Mouse (Mus musculus) forebrain, embryonic 12.5 days (tissue): ENCODE measurements at regions not wholly inside any gene's neighbourhood (a gene's known extent, or its start where the extent isn't known, plus 50 kb on each side); places are given as distances from the start of the nearest gene placed in this dataset.

ENCODE experiments used
- ATAC-seq: fragments of 200-750 bp; cut with Nextera tagmentation; 2 replicates; pipeline ENCODE4 v1.8.0; 2017; ENCODE audit warnings: moderate TSS enrichment; ENCODE audit not compliant: low FRiP score
- H3K27ac ChIP-seq: fragments of 300-500 bp; sonication (generic); 2 replicates; pipeline ENCODE4 v1.5.1; 2016; ENCODE audit warnings: mild to moderate bottlenecking
- H3K27me3 ChIP-seq: fragments of 300-500 bp; sonication (generic); 2 replicates; pipeline ENCODE4 v1.6.1; 2016; ENCODE audit warnings: mild to moderate bottlenecking
- H3K36me3 ChIP-seq: fragments of 300-500 bp; sonication (generic); replicated peaks from 2 replicates; pipeline ENCODE4 v1.6.1; 2016; ENCODE audit warnings: mild to moderate bottlenecking
- H3K4me1 ChIP-seq: fragments of 300-500 bp; sonication (generic); 2 replicates; pipeline ENCODE4 v1.6.1; 2016
- H3K4me2 ChIP-seq: fragments of 300-500 bp; sonication (generic); 2 replicates; pipeline ENCODE4 v1.6.1; 2016; ENCODE audit warnings: mild to moderate bottlenecking, moderate library complexity
- H3K4me3 ChIP-seq: fragments of 300-500 bp; sonication (generic); replicated peaks from 2 replicates; pipeline ENCODE4 v1.5.1; 2016; ENCODE audit warnings: mild to moderate bottlenecking
- H3K9ac ChIP-seq: fragments of 300-500 bp; sonication (generic); 2 replicates; pipeline ENCODE4 v1.6.1; 2016; ENCODE audit warnings: mild to moderate bottlenecking
- H3K9me3 ChIP-seq: fragments of 300-500 bp; sonication (generic); 2 replicates; pipeline ENCODE4 v1.6.1; 2016
- WGBS: fragments of 180-500 bp; shearing (Covaris S2); methylation state at CpG from one replicate; pipeline ENCODE4 v1.1.7; 2016; 5-methylcytosine and 5-hydroxymethylcytosine counted together

DNA sequence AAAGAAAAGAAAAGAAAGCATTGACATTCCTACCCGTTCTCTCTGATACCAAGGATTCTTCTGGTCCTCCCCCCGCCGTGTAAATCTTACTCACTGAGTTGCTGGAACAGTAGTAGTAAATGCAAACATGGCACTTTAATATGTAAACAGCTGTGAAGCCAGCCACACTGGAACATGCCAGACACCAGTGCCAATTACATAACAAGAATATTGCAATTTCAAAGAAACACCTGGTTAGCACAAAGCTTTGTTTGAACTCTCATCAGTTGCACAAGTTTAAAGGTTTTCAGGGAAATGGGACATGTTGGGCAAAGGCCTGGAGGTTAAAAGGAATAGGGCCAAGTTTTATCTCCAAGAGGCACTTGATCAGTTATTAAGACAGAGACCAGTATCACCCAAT, 333.2 kb upstream of the Onecut1 start:
- H3K36me3 ChIP-seq, result no peaks in the 10 kb centered on the region
- H3K27me3 ChIP-seq, result no peaks in the 10 kb centered on the region; the same call in 1 of the 2 replicates
- no peak overlapping the region for H3K4me2 ChIP-seq
- H3K27ac ChIP-seq, result no peak overlapping the region
- H3K4me1 ChIP-seq, result peaks cover 6% of the 10 kb centered on the region
- H3K9me3 ChIP-seq, result no peaks in the 10 kb centered on the region
- H3K9ac ChIP-seq, result no peak overlapping the region
- no peak for ATAC-seq
- no peak overlapping the region for H3K4me3 ChIP-seq
- 88% methylated on average over 3 of the region's 3 CpGs for WGBS

DNA sequence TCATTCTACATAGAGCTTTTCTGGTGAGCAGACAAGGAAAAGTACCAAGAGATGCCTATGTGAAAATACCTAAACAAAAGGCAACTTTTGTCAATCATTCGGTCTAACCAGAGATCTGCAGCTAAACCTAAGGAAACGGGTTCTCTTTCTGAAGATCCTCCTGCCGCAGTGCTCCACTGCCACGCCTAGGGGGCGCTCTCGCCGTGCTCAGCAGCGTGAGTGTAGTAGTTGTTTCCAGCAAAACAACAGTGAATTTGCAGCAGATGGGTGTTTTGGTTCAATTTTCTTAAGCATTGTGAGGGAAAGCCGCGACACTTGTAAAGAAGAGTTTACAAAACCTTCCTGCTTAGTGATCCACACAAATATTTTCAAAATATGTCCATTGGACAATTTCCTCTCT, 331.4 kb upstream of the Onecut1 start:
- Histone ChIP-seq H3K4me1 (peaks cover 6% of the 10 kb centered on the region), H3K4me2 (0 out of 2 replicates have a peak overlapping the region, but pooled peaks have one; percentile 2), H3K27me3 (no peaks in the 10 kb centered on the region; the same call in 1 of the 2 replicates), H3K9me3 (no peaks in the 10 kb centered on the region), H3K27ac (no peak overlapping the region), H3K9ac (no peak overlapping the region), H3K36me3 (no peaks in the 10 kb centered on the region), H3K4me3 (no peak overlapping the region)
- WGBS, result 10% methylated on average over 10 of the region's 10 CpGs
- no peak for ATAC-seq

DNA sequence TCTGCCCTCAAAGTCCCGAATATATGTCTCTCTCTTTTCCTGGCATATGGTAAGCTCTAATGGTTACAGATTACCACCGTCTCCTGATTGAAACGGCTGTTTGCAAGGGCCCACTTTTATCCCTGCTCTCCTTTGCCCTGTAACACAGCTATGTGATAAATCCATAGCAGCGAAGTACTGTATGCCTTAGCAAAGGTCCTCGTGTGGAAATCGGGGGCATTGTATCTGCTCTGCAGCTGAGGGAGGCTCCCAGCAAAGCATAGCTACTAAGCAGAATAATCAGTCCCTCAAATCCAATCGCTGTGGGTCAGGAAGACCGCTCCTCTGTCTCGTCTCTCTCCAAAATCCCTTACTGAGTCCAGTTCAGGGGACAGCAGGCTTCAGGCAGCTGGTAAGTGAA, 331.0 kb upstream of the Onecut1 start:
- no peaks in the 10 kb centered on the region for H3K36me3 ChIP-seq
- peaks cover 6% of the 10 kb centered on the region for H3K4me1 ChIP-seq
- 0 out of 2 replicates have a peak overlapping the region, but pooled peaks have one; percentile 2 for H3K4me2 ChIP-seq
- ATAC-seq, result peak; percentile 51; the same call in 1 of the 2 replicates
- WGBS, result 41% methylated on average over 9 of the region's 9 CpGs
- H3K27me3 ChIP-seq, result no peaks in the 10 kb centered on the region; the same call in 1 of the 2 replicates
- H3K9me3 ChIP-seq, result no peaks in the 10 kb centered on the region
- no peak overlapping the region for H3K9ac ChIP-seq
- H3K4me3 ChIP-seq, result no peak overlapping the region
- no peak overlapping the region for H3K27ac ChIP-seq

DNA sequence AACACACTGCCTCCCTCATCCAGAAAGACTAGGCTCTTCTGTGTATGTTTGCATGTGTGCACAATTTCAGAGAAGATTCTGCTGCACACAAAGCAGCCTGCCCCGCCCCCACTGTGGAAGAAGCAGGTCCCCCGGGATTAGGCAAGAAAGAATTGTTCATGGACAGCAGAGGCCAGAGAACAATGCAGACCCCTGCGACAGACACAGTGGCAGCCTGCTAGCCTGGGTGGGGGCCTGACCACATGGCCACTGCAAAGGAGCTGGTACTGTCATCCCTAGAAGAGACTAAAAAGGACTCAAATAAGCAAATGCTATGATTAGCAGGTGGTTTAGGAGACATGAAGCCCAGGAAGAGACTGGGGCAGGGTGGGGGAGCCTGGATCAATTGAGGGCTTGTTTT, 329.7 kb upstream of the Onecut1 start:
- ATAC-seq, result peak; percentile 58; the same call in 1 of the 2 replicates
- no peaks in the 10 kb centered on the region for H3K9me3 ChIP-seq
- no peak overlapping the region for H3K27ac ChIP-seq
- H3K4me3 ChIP-seq, result no peak overlapping the region
- H3K4me2 ChIP-seq, result no peak overlapping the region
- H3K9ac ChIP-seq, result no peak overlapping the region
- no peaks in the 10 kb centered on the region for H3K36me3 ChIP-seq
- 17% methylated on average over 3 of the region's 3 CpGs for WGBS
- no peaks in the 10 kb centered on the region for H3K27me3 ChIP-seq
- H3K4me1 ChIP-seq, result peaks cover 6% of the 10 kb centered on the region

DNA sequence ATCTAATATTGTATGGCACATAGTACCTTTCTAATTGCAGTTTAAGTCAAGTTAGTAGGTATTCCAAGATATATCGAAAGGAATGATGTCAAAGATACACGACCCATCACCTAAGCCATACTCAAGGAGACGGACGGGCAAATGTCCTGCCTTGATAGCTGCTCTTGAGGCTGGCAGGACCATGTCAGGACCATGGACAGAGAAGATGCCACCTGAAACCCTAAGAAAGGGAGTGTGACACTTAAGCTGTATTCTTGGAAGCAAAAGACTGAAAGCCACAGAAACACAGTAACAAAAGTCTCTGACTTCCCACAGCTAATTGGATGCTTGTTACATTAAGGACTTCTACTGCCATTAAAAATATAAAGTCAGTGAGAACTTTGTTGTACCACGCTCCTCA, 326.7 kb upstream of the Onecut1 start:
- H3K9ac ChIP-seq, result no peak overlapping the region
- no peak overlapping the region for H3K4me2 ChIP-seq
- H3K4me3 ChIP-seq, result no peak overlapping the region
- no peak overlapping the region for H3K27ac ChIP-seq
- no peaks in the 10 kb centered on the region for H3K36me3 ChIP-seq
- peaks cover 6% of the 10 kb centered on the region for H3K4me1 ChIP-seq
- H3K27me3 ChIP-seq, result no peaks in the 10 kb centered on the region
- WGBS, result 80% methylated on average over 5 of the region's 5 CpGs
- ATAC-seq, result no peak
- H3K9me3 ChIP-seq, result no peaks in the 10 kb centered on the region

DNA sequence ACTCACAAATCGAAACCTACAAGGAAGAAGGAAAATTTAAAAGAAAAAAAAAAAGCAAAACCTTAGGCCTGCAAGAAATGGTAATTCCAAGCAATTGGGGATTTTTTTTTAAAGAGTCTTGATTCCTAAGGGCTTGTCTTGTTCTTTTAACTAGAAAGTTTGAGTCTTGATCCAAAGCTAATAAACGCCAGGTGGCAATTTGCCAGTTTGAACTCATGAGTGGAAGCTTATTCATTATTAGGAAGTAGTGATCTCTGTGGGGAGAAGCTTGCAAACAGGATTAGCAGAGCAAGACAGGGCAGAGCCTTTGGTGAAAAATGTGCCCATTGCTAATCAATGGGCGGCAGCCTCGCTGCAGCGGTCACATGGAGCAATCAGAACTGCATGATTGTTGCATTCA, 305.6 kb upstream of the Onecut1 start:
- H3K4me1 ChIP-seq, result 0 out of 2 replicates have a peak, but pooled peaks cover 4% of the 10 kb centered on the region
- no peak overlapping the region for H3K27ac ChIP-seq
- ATAC-seq, result no peak
- no peaks in the 10 kb centered on the region for H3K36me3 ChIP-seq
- no peak overlapping the region for H3K9ac ChIP-seq
- no peaks in the 10 kb centered on the region for H3K9me3 ChIP-seq
- WGBS, result 53% methylated on average over 5 of the region's 5 CpGs
- no peak overlapping the region for H3K4me3 ChIP-seq
- H3K27me3 ChIP-seq, result no peaks in the 10 kb centered on the region
- H3K4me2 ChIP-seq, result no peak overlapping the region

DNA sequence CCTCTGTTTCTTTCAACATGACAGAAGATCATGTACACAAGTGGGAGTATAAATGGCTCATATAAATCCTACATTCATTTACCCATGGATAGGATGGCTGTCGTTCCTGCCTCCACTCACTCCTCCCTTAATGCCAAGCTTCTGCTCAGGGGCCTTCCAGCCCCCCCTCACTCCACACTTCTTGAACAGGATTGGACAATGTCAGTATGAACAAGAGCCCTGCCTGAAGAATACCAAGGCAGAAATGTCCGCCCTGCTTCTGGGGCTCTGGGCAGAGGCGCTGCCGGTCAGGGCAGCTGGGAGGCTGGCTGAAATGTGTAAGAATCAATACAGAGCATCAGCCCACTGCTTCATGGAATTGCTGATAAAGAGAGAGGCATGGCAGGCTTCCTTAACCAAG, 269.0 kb upstream of the Onecut1 start:
- H3K4me2 ChIP-seq, result no peak overlapping the region
- WGBS, result 81% methylated on average over 4 of the region's 4 CpGs

DNA sequence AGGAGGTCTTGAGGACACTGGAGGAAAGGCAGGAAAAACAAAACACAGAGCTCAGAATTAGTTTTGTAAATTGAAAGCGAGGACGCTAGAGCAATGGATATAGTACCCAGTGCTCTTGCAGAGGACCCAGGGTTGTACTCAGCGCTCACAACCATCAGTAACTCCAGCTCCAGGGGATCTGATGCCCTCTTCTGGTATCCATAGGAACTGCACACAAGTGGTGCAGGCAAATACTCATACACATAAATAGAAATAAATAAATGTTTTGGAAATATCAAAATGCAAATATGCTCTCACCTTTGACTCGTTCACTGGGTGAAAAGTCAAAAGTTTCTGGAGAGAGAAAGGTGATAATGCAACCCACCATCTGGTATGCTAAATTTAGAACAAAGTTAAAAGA, 267.8 kb upstream of the Onecut1 start:
- Histone ChIP-seq H3K9ac (no peak overlapping the region), H3K9me3 (no peaks in the 10 kb centered on the region), H3K27ac (no peak overlapping the region), H3K36me3 (no peaks in the 10 kb centered on the region), H3K4me1 (no peaks in the 10 kb centered on the region), H3K27me3 (no peaks in the 10 kb centered on the region), H3K4me2 (no peak overlapping the region), H3K4me3 (no peak overlapping the region)
- no peak; the same call in 1 of the 2 replicates for ATAC-seq
- 90% methylated on average over 4 of the region's 4 CpGs for WGBS

More for the DNA sequence above, 269.0 kb upstream of the Onecut1 start:
- Histone ChIP-seq H3K9ac (no peak overlapping the region), H3K36me3 (no peaks in the 10 kb centered on the region), H3K27me3 (no peaks in the 10 kb centered on the region), H3K4me3 (no peak overlapping the region), H3K4me1 (no peaks in the 10 kb centered on the region), H3K9me3 (no peaks in the 10 kb centered on the region), H3K27ac (no peak overlapping the region)
- ATAC-seq, result peak; percentile 55; the same call in 1 of the 2 replicates

DNA sequence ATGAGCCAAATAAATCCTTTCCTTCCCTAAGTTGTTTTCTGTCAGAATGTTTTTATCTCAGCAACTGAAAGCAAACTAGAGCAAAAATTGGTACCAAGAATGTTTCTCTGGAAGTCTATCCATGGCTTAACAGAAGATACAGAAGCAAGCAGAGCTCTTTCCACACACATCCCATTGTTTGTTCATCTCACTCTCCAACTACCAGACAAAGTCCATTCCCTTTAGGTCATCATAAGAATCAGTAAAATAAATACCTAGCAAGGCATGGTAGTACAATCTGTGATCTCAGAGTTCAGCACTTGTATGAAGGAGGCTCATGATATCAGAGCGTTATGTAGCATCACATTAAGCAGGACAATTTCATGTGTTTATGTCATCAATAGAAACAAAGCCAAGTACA, 257.3 kb upstream of the Onecut1 start:
- WGBS, result 98% methylated on average over 1 of the region's 1 CpGs
- no peak overlapping the region for H3K4me2 ChIP-seq
- H3K4me3 ChIP-seq, result no peak overlapping the region
- no peaks in the 10 kb centered on the region for H3K27me3 ChIP-seq
- H3K36me3 ChIP-seq, result no peaks in the 10 kb centered on the region
- H3K9me3 ChIP-seq, result no peaks in the 10 kb centered on the region
- H3K9ac ChIP-seq, result no peak overlapping the region
- H3K4me1 ChIP-seq, result no peaks in the 10 kb centered on the region
- ATAC-seq, result no peak
- H3K27ac ChIP-seq, result no peak overlapping the region

DNA sequence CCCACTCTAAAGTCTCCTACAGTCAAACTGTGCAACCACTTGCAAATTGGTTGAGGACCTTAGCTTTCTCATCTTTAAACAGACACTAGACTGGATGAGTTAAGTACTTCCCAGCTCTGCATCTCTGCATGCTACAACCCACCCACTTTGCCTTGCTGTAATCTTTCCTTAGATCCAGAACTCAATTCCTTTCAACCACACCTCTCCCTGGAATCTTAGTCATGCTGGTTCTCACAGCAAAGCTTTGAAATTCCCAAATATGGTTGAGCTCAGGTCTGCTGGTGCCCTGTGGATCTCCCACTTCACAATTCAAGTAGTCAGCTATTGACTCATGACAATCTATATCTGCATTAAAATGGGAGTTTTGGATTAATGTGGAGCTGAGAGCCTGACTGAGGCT, 239.8 kb upstream of the Onecut1 start:
- no peaks in the 10 kb centered on the region for H3K4me1 ChIP-seq
- H3K27me3 ChIP-seq, result no peaks in the 10 kb centered on the region
- no peak overlapping the region for H3K9ac ChIP-seq
- H3K9me3 ChIP-seq, result no peaks in the 10 kb centered on the region
- H3K36me3 ChIP-seq, result no peaks in the 10 kb centered on the region
- no peak overlapping the region for H3K4me2 ChIP-seq
- no peak overlapping the region for H3K27ac ChIP-seq
- ATAC-seq, result no peak
- no peak overlapping the region for H3K4me3 ChIP-seq

DNA sequence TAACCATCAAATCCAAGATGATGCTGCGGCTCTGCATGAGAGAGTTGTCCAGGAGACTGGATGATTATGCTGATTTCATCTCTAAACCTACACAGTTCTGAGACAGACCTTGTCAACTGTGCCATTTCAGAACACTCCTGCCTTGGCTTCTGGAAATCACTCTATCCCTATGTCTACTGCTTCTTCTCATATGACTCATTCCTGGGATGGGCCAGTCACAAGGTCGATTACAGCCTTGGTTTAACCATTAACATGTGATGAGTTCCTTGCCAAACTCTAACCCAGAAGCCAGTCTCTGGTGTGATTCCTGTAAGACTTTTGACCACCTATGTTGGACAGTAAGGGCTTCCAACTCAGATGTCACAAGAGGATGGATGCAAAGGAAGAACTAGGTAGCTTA, 216.3 kb upstream of the Onecut1 start:
- ATAC-seq, result no peak
- Histone ChIP-seq H3K4me2 (no peak overlapping the region), H3K27me3 (no peaks in the 10 kb centered on the region), H3K36me3 (no peaks in the 10 kb centered on the region), H3K27ac (no peak overlapping the region), H3K9me3 (no peaks in the 10 kb centered on the region), H3K4me3 (no peak overlapping the region), H3K9ac (no peak overlapping the region), H3K4me1 (peaks cover 13% of the 10 kb centered on the region)
- 87% methylated on average over 2 of the region's 2 CpGs for WGBS

DNA sequence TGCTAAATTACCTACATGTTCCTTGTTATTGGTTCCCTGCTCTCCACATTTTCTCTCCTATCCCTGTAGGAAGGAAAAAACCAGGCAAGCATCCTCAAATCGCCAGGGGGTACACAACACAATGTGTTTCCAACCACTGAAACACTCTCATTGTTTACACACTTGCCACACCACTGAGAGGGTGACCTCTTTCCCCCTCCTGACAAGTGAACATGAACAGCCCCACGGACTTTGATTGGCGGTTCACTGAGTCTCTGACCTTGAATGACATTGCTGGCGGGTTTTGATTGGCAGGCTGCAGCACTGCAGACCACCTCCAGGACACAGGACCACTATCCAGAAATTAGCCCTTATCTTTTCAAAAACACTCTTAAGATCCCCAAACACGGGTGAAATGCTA, 211.7 kb upstream of the Onecut1 start:
- Histone ChIP-seq H3K9ac (no peak overlapping the region), H3K4me2 (no peak overlapping the region), H3K27me3 (no peaks in the 10 kb centered on the region), H3K4me1 (peaks cover 14% of the 10 kb centered on the region), H3K27ac (no peak overlapping the region), H3K36me3 (no peaks in the 10 kb centered on the region), H3K4me3 (no peak overlapping the region), H3K9me3 (no peaks in the 10 kb centered on the region)
- peak; percentile 33; the same call in 1 of the 2 replicates for ATAC-seq
- 35% methylated on average over 5 of the region's 5 CpGs for WGBS

DNA sequence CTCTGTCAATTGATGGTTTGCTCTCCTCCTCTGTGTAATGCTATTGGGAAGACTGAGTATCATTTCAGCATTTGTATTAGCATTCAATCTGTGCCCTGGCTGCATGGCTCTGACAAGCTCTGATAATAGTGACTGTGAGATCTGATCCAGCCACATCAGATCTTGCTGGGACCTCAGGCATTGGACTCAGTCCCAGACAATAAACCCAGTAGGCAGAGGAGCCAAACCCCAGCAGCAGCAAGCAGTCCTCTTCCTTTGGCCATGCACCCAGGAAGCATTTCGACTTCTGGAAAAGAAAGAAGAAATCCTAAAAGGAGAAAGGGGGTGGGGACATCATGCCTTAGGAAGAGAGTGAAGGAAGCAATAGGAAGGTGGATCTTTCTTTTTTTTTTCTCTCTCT, 205.8 kb upstream of the Onecut1 start:
- H3K4me3 ChIP-seq, result no peak overlapping the region
- no peaks in the 10 kb centered on the region for H3K9me3 ChIP-seq
- H3K36me3 ChIP-seq, result no peaks in the 10 kb centered on the region
- ATAC-seq, result no peak
- H3K9ac ChIP-seq, result no peak overlapping the region
- WGBS, result 55% methylated on average over 1 of the region's 1 CpGs
- no peak overlapping the region for H3K4me2 ChIP-seq
- H3K27me3 ChIP-seq, result no peaks in the 10 kb centered on the region
- H3K27ac ChIP-seq, result no peak overlapping the region
- H3K4me1 ChIP-seq, result no peaks in the 10 kb centered on the region
